Mouse (Mus musculus): ENCODE results near the gene Ptprt. TPM values are rescaled to one million over a fixed set of nuclear protein-coding genes. Genes with fewer than 3 reads are reported as not detected.

Ptprt gene
- polyA plus RNA-seq (2012; rRNA removed): 32.3 and 35.6 TPM in 2 replicates

- DNase-seq (ENCODE audit: extremely low spot score in 1 of 2, low spot score in 1 of 2): peak in 1 of 2 experiments; percentile 58
Measured at GRCm38 (mm10) chr2:162660941-162661386, at the start of gene Ptprt. Gene Ptprt, minus strand, starts transcription at chr2:162661147.

- no peak for DNase-seq (ENCODE audit: extremely low spot score in 1 of 2, low spot score in 1 of 2)
Measured at GRCm38 (mm10) chr2:162710443-162710842, 49.5 kb upstream of the Ptprt start.

GRCm38 (mm10) chr2:162699691-162700090, 38.7 kb upstream of the Ptprt start:
- DNase-seq (ENCODE audit: extremely low spot score in 1 of 2, low spot score in 1 of 2): no peak

- DNase-seq (ENCODE audit: extremely low spot score in 1 of 2, low spot score in 1 of 2): no peak
Measured at GRCm38 (mm10) chr2:162699036-162699435, 38.1 kb upstream of the Ptprt start.

- no peak for DNase-seq (ENCODE audit: extremely low spot score in 1 of 2, low spot score in 1 of 2)
Measured at GRCm38 (mm10) chr2:162698068-162698467, 37.1 kb upstream of the Ptprt start.

- DNase-seq (ENCODE audit: extremely low spot score in 1 of 2, low spot score in 1 of 2): no peak
Measured at GRCm38 (mm10) chr2:162697151-162697550, 36.2 kb upstream of the Ptprt start.

- DNase-seq (ENCODE audit: extremely low spot score in 1 of 2, low spot score in 1 of 2): no peak
Measured at GRCm38 (mm10) chr2:162692143-162692542, 31.2 kb upstream of the Ptprt start.

GRCm38 (mm10) chr2:162682674-162683073, 21.7 kb upstream of the Ptprt start:
- peak in 1 of 2 experiments; percentile 76 for DNase-seq (ENCODE audit: extremely low spot score in 1 of 2, low spot score in 1 of 2)

- DNase-seq (ENCODE audit: extremely low spot score in 1 of 2, low spot score in 1 of 2): no peak
Measured at GRCm38 (mm10) chr2:162662431-162662970, 1.6 kb upstream of the Ptprt start.

GRCm38 (mm10) chr2:162661733-162662132, 786 bp upstream of the Ptprt start:
- no peak for DNase-seq (ENCODE audit: extremely low spot score in 1 of 2, low spot score in 1 of 2)

GRCm38 (mm10) chr2:162660231-162660940, 561 bp downstream of the Ptprt start:
- DNase-seq (ENCODE audit: extremely low spot score in 1 of 2, low spot score in 1 of 2): peak in 1 of 2 experiments; percentile 59

- peak; percentile 81 to 98 for DNase-seq (ENCODE audit: extremely low spot score in 1 of 2, low spot score in 1 of 2)
Measured at GRCm38 (mm10) chr2:162658997-162659396, 1.9 kb downstream of the Ptprt start.

GRCm38 (mm10) chr2:162657541-162657940, 3.4 kb downstream of the Ptprt start:
- DNase-seq (ENCODE audit: extremely low spot score in 1 of 2, low spot score in 1 of 2): no peak

- DNase-seq (ENCODE audit: extremely low spot score in 1 of 2, low spot score in 1 of 2): no peak
Measured at GRCm38 (mm10) chr2:162654416-162654815, 6.5 kb downstream of the Ptprt start.

- DNase-seq (ENCODE audit: extremely low spot score in 1 of 2, low spot score in 1 of 2): no peak
Measured at GRCm38 (mm10) chr2:162638676-162639075, 22.3 kb downstream of the Ptprt start.

- DNase-seq (ENCODE audit: extremely low spot score in 1 of 2, low spot score in 1 of 2): no peak
Measured at GRCm38 (mm10) chr2:162637537-162637936, 23.4 kb downstream of the Ptprt start.

- DNase-seq (ENCODE audit: extremely low spot score in 1 of 2, low spot score in 1 of 2): peak; percentile 40 to 49
Measured at GRCm38 (mm10) chr2:162636387-162637009, 24.4 kb downstream of the Ptprt start.

- DNase-seq (ENCODE audit: extremely low spot score in 1 of 2, low spot score in 1 of 2): no peak
Measured at GRCm38 (mm10) chr2:162634901-162635300, 26.0 kb downstream of the Ptprt start.

GRCm38 (mm10) chr2:162626076-162626475, 34.9 kb downstream of the Ptprt start:
- peak in 1 of 2 experiments; percentile 33 for DNase-seq (ENCODE audit: extremely low spot score in 1 of 2, low spot score in 1 of 2)

- DNase-seq (ENCODE audit: extremely low spot score in 1 of 2, low spot score in 1 of 2): peak in 1 of 2 experiments; percentile 33
Measured at GRCm38 (mm10) chr2:162624707-162625106, 36.2 kb downstream of the Ptprt start.

GRCm38 (mm10) chr2:162614256-162614655, 46.7 kb downstream of the Ptprt start:
- DNase-seq (ENCODE audit: extremely low spot score in 1 of 2, low spot score in 1 of 2): no peak

- no peak for DNase-seq (ENCODE audit: extremely low spot score in 1 of 2, low spot score in 1 of 2)
Measured at GRCm38 (mm10) chr2:162613480-162613879, 47.5 kb downstream of the Ptprt start.

Data from frontal cortex, adult 2 months (tissue).